Mouse (Mus musculus) frontal cortex, postnatal 14 days (tissue): ENCODE data around the gene Dlgap1.

ENCODE experiments used
- DNase-seq, 2 experiments: peaks; one replicate each; pipeline ENCODE4 v3.0.0; 2022; ENCODE audit warnings: low spot score in 2 of 2

Gene Dlgap1

DNA sequence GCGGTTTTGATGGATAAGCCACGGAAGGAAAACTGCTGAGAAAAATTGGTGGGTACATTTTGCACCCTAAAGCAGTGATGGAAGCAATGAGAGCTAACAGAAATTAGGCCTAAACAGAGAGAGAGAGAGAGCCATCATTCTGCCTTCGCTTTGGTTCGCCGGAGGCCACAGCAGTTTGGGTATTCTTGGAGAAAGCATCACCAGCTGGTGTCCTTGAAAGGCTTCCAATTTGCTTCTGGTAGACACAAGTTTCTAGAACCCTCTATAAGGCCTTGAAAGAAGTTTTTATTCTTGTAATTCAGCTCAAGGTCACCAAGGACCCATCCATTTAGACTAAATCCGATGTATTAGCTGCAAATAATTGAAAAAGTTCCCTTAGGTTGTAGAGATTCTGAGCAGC is 205.0 kb downstream of the Dlgap1 start:
- no peak for DNase-seq

DNA sequence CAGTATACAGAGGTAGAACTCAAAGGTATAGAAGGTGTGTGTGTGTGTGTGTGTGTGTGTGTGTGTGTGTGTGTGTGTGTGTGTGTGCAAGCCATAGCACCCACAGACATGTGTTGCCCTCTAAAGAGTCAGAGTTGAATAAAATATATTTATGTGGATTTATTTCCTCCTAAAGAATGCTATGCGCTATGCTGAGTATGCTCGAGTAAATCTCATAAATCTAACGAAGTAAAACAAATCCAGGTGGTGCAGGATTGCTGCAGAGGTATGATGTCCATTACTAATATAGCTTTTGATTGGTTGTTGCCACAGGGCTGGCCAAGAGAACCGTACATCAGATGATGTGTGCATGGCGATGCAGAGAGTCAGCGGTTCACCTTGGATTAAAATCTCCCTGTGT is 222.4 kb downstream of the Dlgap1 start:
- no peak for DNase-seq

DNA sequence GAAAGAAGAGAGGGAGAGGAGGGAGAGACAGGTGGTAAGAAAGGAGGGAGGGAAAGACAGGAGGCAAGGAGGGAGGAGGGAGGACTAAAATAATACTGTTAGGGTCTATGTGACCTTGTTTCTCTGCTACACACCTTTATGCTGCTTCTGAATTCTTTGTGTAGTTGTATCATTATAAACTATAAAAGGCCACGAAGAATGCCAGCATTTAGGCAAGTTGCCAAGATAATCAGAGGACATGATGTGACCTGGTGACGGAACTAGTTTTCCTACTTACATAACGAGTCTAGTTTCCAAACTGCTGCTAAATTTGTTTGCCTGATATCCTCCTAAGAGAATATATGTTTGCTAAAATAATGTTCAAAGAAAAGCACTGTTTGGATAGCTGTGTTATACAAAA is 254.0 kb downstream of the Dlgap1 start:
- DNase-seq: no peak

- DNase-seq: no peak
Measured at GRCm38 (mm10) chr17:70247342-70247741, 278.5 kb downstream of the Dlgap1 start.

- DNase-seq: no peak
Measured at GRCm38 (mm10) chr17:70248250-70248649, 279.4 kb downstream of the Dlgap1 start.

GRCm38 (mm10) chr17:70252476-70252875 is 283.6 kb downstream of the Dlgap1 start:
- DNase-seq: no peak

- DNase-seq: no peak
Measured at GRCm38 (mm10) chr17:70256371-70256770, 287.5 kb downstream of the Dlgap1 start.

DNA sequence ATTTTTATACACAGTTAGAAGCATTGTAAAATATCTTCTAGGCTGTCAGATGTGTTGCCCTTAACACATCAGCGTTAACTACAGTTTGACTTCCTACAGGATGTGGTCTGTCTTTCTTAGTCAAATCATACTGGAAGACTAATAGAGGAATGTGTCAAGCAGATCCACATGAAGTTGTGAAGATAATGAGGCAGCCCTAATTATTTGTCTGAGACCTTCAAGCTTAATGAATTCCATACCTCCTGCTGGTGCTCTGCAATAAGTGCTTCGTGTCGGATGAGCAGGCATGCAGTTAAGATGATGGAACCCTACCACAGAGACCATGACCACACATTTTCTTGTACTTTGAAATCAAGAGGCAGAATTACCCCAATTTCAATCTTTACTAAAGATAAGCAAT is 294.3 kb downstream of the Dlgap1 start:
- no peak for DNase-seq

DNA sequence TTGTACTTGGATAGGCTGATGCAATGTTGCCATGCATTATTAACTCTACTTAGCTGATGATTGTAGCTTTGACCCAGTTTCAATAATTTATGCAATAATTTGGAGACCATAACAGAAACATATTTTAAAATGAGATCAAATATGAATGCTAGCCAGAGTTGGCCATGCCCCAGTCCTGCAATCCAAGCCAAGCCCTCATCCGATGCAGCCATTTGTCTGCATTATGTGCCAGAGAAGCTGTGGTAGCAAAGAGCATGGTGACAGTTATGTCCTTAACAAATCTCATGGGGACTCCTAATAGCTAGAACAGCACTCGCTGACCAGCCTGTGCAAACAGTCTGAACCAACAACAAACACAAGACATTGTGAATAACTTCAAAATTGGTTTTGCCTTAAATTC is 303.3 kb downstream of the Dlgap1 start:
- no peak for DNase-seq

DNA sequence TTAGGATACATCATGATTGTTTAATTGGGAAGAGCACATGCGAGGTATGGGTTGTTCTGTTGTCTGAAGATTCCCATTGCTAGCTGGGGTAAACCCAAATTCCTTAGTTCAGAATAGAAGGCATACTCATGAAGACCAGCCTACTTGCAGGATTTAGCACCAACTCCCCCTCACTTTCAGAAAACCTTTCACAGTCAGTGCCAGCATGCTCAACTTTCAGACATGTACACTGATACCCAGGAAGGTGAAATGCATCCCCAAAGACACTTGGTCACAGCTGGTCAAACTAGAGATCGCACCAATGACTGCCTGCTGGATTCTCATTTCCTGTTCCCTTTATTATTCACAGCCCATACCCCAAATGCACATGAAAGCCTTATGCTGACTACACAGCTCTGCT is 318.8 kb downstream of the Dlgap1 start:
- no peak for DNase-seq

- peak in 1 of 2 experiments; percentile 25 for DNase-seq
Measured at GRCm38 (mm10) chr17:70294106-70294505, 325.2 kb downstream of the Dlgap1 start.

GRCm38 (mm10) chr17:70301941-70302478 is 333.1 kb downstream of the Dlgap1 start:
- DNase-seq: no peak

GRCm38 (mm10) chr17:70302656-70303055 is 333.8 kb downstream of the Dlgap1 start:
- DNase-seq: no peak

DNA sequence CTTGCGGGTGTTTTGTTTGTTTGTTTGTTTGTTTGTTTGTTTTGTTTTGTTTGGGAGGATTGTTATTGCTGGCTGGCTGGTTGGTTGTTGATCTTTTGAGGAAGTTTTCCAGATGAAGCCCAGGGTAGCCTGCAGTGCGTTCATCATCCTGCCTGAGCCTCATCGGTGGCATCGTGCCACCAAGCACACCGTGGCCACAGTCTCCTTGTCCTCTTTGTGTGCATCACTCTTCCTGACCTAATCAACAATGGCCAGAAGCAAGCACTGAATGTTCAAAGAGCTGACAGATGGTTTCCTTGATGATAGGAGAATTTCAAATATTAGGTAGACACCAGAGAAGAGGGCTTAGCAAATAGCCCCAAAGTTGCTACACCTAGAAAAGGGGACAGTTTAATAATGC is 336.1 kb downstream of the Dlgap1 start:
- DNase-seq: no peak

- no peak for DNase-seq
Measured at GRCm38 (mm10) chr17:70307418-70308176, 338.7 kb downstream of the Dlgap1 start.

DNA sequence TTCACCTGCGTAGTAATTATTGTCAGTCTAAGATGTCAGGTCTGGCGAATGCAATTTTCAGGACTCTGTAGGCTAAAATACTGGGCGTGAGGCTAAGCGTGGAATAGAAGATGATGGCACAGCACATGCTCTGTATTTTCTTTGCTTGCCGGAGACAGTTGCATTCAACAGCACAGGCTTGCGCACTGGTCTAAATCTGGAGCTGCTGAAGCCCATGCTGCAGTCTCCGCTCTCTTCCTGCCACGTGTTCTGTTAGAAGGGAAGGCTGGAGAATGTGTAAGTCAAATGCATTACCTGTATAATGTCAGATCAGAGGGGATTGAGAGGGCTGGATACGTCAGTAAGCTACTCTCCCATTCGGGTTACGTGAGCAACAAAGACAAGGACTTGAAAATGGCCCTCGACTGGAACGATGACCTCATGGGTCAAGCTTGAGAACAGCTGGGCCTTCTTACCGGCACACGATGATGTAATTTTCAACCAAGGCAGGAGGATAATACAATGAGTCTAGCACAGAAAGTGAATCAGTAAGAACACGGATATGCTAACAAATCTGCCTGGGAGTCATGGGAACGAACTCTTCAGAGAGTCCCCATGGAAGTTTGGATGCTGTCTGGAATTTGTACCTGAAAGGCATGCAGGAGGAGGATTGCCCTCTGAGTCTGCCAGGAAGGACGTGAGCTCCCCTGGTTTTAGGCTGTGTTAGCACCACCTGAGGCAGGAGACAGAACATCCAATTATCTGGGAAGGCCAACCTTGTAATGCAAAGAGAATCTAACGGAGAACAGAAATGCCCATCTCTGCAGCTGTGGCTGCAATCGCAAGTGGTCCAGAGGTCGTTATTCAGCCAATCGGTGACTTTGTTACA is 339.7 kb downstream of the Dlgap1 start:
- no peak for DNase-seq

DNA sequence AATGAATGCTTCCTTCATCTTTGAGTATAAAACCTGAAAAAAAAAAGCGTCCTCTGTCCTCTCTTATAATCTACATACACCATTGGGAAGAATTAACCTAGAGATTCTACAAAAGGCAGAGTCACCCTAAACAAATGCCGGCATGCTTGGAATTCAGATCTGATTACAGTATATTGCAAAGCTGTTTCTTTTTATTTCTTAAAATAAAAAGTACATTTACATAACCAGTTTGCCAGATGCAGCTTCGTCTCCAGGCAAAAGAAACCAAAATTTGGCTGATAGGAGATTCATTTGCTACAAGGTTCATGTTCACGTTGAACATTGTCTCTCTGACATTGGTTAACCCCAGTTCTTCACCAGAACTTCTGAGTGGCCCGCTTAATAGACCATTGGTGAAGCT is 347.5 kb downstream of the Dlgap1 start:
- DNase-seq: no peak

- no peak for DNase-seq
Measured at GRCm38 (mm10) chr17:70317779-70318178, 348.9 kb downstream of the Dlgap1 start.

- no peak for DNase-seq
Measured at GRCm38 (mm10) chr17:70321976-70322375, 353.1 kb downstream of the Dlgap1 start.

GRCm38 (mm10) chr17:70333440-70333839 is 364.6 kb downstream of the Dlgap1 start:
- DNase-seq: no peak

- no peak for DNase-seq
Measured at GRCm38 (mm10) chr17:70334171-70334570, 365.3 kb downstream of the Dlgap1 start.

DNA sequence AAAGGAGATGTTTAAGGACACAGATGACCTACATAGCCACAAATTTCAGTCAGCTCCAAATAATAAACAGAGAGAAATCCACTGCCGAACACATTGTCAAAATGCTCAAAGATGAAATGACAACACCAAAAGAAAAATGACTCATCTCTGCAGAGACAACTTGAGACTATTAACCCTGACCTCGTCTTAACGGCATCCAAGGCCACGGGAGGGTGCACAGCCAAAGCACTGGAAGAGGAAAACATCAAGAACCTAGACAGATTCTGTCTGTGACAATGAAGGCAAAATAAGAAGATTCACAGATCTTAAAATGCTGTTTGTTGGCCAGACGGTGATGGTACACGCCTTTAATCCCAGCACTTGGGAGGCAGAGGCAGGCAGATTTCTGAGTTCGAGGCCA is 370.9 kb downstream of the Dlgap1 start:
- DNase-seq: no peak

DNA sequence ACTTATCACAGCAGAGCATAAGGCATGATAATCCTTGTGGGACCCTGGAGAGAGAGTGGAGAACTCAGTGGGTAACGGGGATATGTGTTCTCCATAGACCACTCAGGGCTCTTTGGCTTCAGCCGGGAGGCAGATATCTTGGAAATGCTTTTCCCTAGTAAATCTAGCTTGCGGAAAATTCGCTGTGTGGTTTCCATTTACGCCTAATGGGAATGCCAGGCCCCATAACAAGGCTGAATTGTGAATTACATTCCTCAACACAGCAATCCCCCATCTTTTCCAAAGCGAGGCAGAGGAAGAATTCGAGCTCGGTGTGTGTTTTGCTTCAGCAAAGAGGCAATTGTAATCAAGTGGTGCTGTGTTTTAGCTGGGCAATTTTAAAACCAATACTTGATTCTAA is 372.4 kb downstream of the Dlgap1 start:
- no peak for DNase-seq
